19 mouse cellular contexts compared by ENCODE assay signal in genomic region chrX:144075241-144075640, GRCm38 (mm10).
"Had no signal": no experiment of that assay in that cellular context is flagged by ENCODE, and none has a peak within 500 bp of the region (broad histone marks: within the 10 kb centered on the region; RNA-seq: fewer than 3 reads in every experiment).

No protein-coding gene starts in this region.

- H3K4me3 ChIP-seq: limb, embryonic 12.5 days; midbrain, embryonic 10.5 days; myocyte; neural tube, embryonic 15.5 days had no signal

- H3K27ac ChIP-seq: limb, embryonic 12.5 days; liver, embryonic 14.5 days; midbrain, embryonic 10.5 days; neural tube, embryonic 15.5 days had no signal

- H3K36me3 ChIP-seq: limb, embryonic 12.5 days; midbrain, embryonic 10.5 days; neural tube, embryonic 15.5 days had no signal

- DNase-seq: layer of hippocampus, adult 9-11 months; layer of hippocampus, postnatal 36 days; lung, adult 18-20 months; lung, postnatal 10 days; lung, postnatal 4 days; midbrain, embryonic 14.5 days; retina, postnatal 1 day; right cerebral cortex, postnatal 4 days; spleen, adult 18-20 months; thymus, adult 18-20 months; thymus, postnatal 25 days had no signal

- ATAC-seq: hindbrain, embryonic 16.5 days; inflammation-experienced regulatory T-cells, adult 6 months; intestine, postnatal 0 days had no signal

- H3K4me2 ChIP-seq: limb, embryonic 12.5 days; neural tube, embryonic 15.5 days had no signal

- H3K4me1 ChIP-seq: limb, embryonic 12.5 days; midbrain, embryonic 10.5 days; neural tube, embryonic 15.5 days had no signal

- H3K27me3 ChIP-seq: limb, embryonic 12.5 days; neural tube, embryonic 15.5 days had no signal

- H3K9me3 ChIP-seq: limb, embryonic 12.5 days; neural tube, embryonic 15.5 days had no signal

- H3K9ac ChIP-seq: limb, embryonic 12.5 days; liver, embryonic 14.5 days; neural tube, embryonic 15.5 days had no signal
